13 mouse cellular contexts compared by ENCODE assay signal in the genomic region with DNA sequence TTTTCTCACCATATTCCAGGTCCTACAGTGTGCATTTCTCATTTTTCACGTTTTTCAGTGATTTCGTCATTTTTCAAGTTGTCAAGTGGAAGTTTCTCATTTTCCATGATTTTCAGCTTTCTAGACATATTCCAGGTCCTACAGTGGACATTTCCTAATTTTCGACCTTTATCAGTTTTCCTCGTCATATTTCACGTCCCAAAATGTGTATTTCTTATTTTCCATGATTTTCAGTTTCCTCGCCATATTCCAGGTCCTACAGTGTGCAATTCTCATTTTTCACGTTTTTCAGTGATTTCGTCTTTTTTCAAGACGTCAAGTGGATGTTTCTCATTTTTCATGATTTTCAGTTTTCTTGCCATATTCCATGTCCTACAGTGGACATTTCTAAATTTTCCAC. TPM values are rescaled to one million over a fixed set of nuclear protein-coding genes. Genes with fewer than 3 reads are reported as not detected.
DNase-seq lines count a peak whose midpoint lies in the region; ATAC-seq and TF ChIP-seq lines count a peak whose summit lies in the region.
"Not testable (repeated sequence)": the region's sequence is repeated elsewhere in the genome, so short reads cannot be mapped to it uniquely, and the experiment has no call there.
"Had no signal": no experiment of that assay in that cellular context is flagged by ENCODE, and none has a peak within 500 bp of the region (broad histone marks: within the 10 kb centered on the region; RNA-seq: fewer than 3 reads in every experiment).

No protein-coding gene starts in this region.

- H3K4me1 ChIP-seq in embryonic facial prominence, embryonic 11.5 days (ENCODE audit: control insufficient read depth, insufficient read depth, low read length); heart, embryonic 10.5 days; intestine, embryonic 14.5 days (replicated peaks; ENCODE audit: control insufficient read depth, insufficient read depth, low read length); lung, embryonic 14.5 days (ENCODE audit: insufficient read depth): not testable (repeated sequence)

- H3K9ac ChIP-seq in embryonic facial prominence, embryonic 11.5 days (replicated peaks; ENCODE audit: low read length); intestine, embryonic 14.5 days (ENCODE audit: low read length); lung, embryonic 14.5 days: not testable (repeated sequence)

- H3K9me3 ChIP-seq in embryonic facial prominence, embryonic 11.5 days (replicated peaks; ENCODE audit: control insufficient read depth, low read length); heart, embryonic 10.5 days; intestine, embryonic 14.5 days (ENCODE audit: control insufficient read depth, low read length); lung, embryonic 14.5 days (ENCODE audit: low read depth, low read length): not testable (repeated sequence)

- not testable (repeated sequence) for H3K4me2 ChIP-seq in embryonic facial prominence, embryonic 11.5 days (ENCODE audit: low read depth, low read length); intestine, embryonic 14.5 days (ENCODE audit: low read length); lung, embryonic 14.5 days

- not testable (repeated sequence) for ATAC-seq in embryonic facial prominence, embryonic 11.5 days (replicated peaks; ENCODE audit: insufficient number of reproducible peaks, low FRiP score, low TSS enrichment, low read depth); intestine, embryonic 14.5 days (replicated peaks; ENCODE audit: low FRiP score, low TSS enrichment, low read depth); lung, embryonic 14.5 days (ENCODE audit: insufficient read depth)

- not testable (repeated sequence) for H3K4me3 ChIP-seq in embryonic facial prominence, embryonic 11.5 days (ENCODE audit: low read depth, low read length); heart, embryonic 10.5 days; intestine, embryonic 14.5 days (ENCODE audit: low read depth, low read length); lung, embryonic 14.5 days (ENCODE audit: low read depth, low read length)

- not testable (repeated sequence) for TF ChIP-seq CTCF in brain, embryonic 14.5 days (IDR thresholded peaks at IDR 0.05; ENCODE audit: borderline replicate concordance, extremely low read depth, insufficient read depth, insufficient read length); lung, embryonic 14.5 days (IDR thresholded peaks at IDR 0.05; ENCODE audit: low read depth)

- DNase-seq in ES-CJ7 (ENCODE audit: low read depth, low spot score) = peak; percentile 50
- DNase-seq in brain, embryonic 14.5 days (ENCODE audit: low read depth) = peak; percentile 56
- peak; percentile 68 for DNase-seq in embryonic facial prominence, embryonic 11.5 days (ENCODE audit: low spot score)
- peak; percentile 89 for DNase-seq in heart, embryonic 10.5 days (ENCODE audit: low spot score)
- peak; percentile 57 for DNase-seq in intestine, embryonic 14.5 days (ENCODE audit: low spot score)
- DNase-seq in lung, embryonic 14.5 days = peak; percentile 69
- DNase-seq in neural tube, embryonic 10.5 days (ENCODE audit: extremely low spot score, low spot score) = peak; percentile 75
- peak; percentile 61 for DNase-seq in thymus, postnatal 0 days (ENCODE audit: low spot score)

- WGBS in embryonic facial prominence, embryonic 11.5 days = 73% methylated on average over 9 of the region's 9 CpGs
- WGBS in heart, embryonic 10.5 days = 64% methylated on average over 9 of the region's 9 CpGs
- WGBS in intestine, embryonic 14.5 days = 74% methylated on average over 9 of the region's 9 CpGs
- 68% methylated on average over 9 of the region's 9 CpGs for WGBS in lung, embryonic 14.5 days

- H3K27me3 ChIP-seq in embryonic facial prominence, embryonic 11.5 days (ENCODE audit: control insufficient read depth, insufficient read depth, low read length); heart, embryonic 10.5 days (ENCODE audit: insufficient read depth, poor library complexity, severe bottlenecking); intestine, embryonic 14.5 days (replicated peaks; ENCODE audit: control insufficient read depth, insufficient read depth, low read length); lung, embryonic 14.5 days (ENCODE audit: insufficient read depth, low read length): not testable (repeated sequence)

- H3K36me3 ChIP-seq in embryonic facial prominence, embryonic 11.5 days (replicated peaks; ENCODE audit: control insufficient read depth, insufficient read depth, low read depth, low read length); heart, embryonic 10.5 days; intestine, embryonic 14.5 days (ENCODE audit: control insufficient read depth, insufficient read depth, low read length); lung, embryonic 14.5 days (ENCODE audit: insufficient read depth): not testable (repeated sequence)

- H3K27ac ChIP-seq in embryonic facial prominence, embryonic 11.5 days (replicated peaks; ENCODE audit: low read depth, low read length); heart, embryonic 10.5 days; intestine, embryonic 14.5 days (ENCODE audit: low read depth); lung, embryonic 14.5 days (ENCODE audit: low read depth): not testable (repeated sequence)

- TF ChIP-seq POLR2A in brain, embryonic 14.5 days (IDR thresholded peaks at IDR 0.05; ENCODE audit: borderline replicate concordance, extremely low read depth, insufficient read depth, insufficient read length, poor library complexity, severe bottlenecking) = not testable (repeated sequence)

RNA-seq across cellular contexts. Expression of a gene that starts 2.0 kb away (rescaled TPM):
- polyA plus RNA-seq in brain, embryonic 14.5 days (2012; rRNA removed) = not detected in 2 replicates
- polyA plus RNA-seq in embryonic facial prominence, embryonic 11.5 days (2014; fragmentation: Nextera tagmentation; extraction: Ambion mirVana) = not detected in 2 replicates
- not detected in 2 replicates for polyA plus RNA-seq in heart, embryonic 10.5 days (2016; fragmentation: Nextera tagmentation; extraction: Ambion mirVana)
- polyA plus RNA-seq in intestine, embryonic 14.5 days (2014; fragmentation: Nextera tagmentation; extraction: Ambion mirVana) = not detected in 2 replicates
- 0.29 TPM in 1 of 2 replicates, not detected in the other for polyA plus RNA-seq in lung, embryonic 14.5 days (2014; fragmentation: Nextera tagmentation; extraction: Ambion mirVana)
- polyA plus RNA-seq in thymus, postnatal 0 days (2015; fragmentation: Nextera tagmentation; extraction: Ambion mirVana) = not detected in 2 replicates
- polyA plus RNA-seq: adrenal gland, adult 2 months; cortical plate, adult 2 months; frontal cortex, adult 2 months; liver, embryonic 15.5 days had no signal

RNA-seq across cellular contexts. Expression of a gene that starts 3.9 kb away (rescaled TPM):
- polyA plus RNA-seq in brain, embryonic 14.5 days (2012; rRNA removed) = 1.1 and 7.3 TPM in 2 replicates
- not detected in 2 replicates for polyA plus RNA-seq in embryonic facial prominence, embryonic 11.5 days (2014; fragmentation: Nextera tagmentation; extraction: Ambion mirVana)
- polyA plus RNA-seq in heart, embryonic 10.5 days (2016; fragmentation: Nextera tagmentation; extraction: Ambion mirVana) = not detected in 2 replicates
- polyA plus RNA-seq in intestine, embryonic 14.5 days (2014; fragmentation: Nextera tagmentation; extraction: Ambion mirVana) = 0.32 and 0.81 TPM in 2 replicates
- polyA plus RNA-seq in lung, embryonic 14.5 days (2014; fragmentation: Nextera tagmentation; extraction: Ambion mirVana) = 0.38 TPM in 1 of 2 replicates, not detected in the other
- polyA plus RNA-seq in thymus, postnatal 0 days (2015; fragmentation: Nextera tagmentation; extraction: Ambion mirVana) = 0.52 TPM in 1 of 2 replicates, not detected in the other
- polyA plus RNA-seq: adrenal gland, adult 2 months; liver, embryonic 15.5 days; neural tube, embryonic 13.5 days had no signal

RNA-seq across cellular contexts. Expression of a gene that starts 7.2 kb away (rescaled TPM):
- not detected in 2 replicates for polyA plus RNA-seq in brain, embryonic 14.5 days (2012; rRNA removed)
- not detected in 2 replicates for polyA plus RNA-seq in embryonic facial prominence, embryonic 11.5 days (2014; fragmentation: Nextera tagmentation; extraction: Ambion mirVana)
- not detected in 2 replicates for polyA plus RNA-seq in heart, embryonic 10.5 days (2016; fragmentation: Nextera tagmentation; extraction: Ambion mirVana)
- polyA plus RNA-seq in intestine, embryonic 14.5 days (2014; fragmentation: Nextera tagmentation; extraction: Ambion mirVana) = not detected in 2 replicates
- polyA plus RNA-seq in lung, embryonic 14.5 days (2014; fragmentation: Nextera tagmentation; extraction: Ambion mirVana) = not detected in 2 replicates
- not detected in 2 replicates for polyA plus RNA-seq in thymus, postnatal 0 days (2015; fragmentation: Nextera tagmentation; extraction: Ambion mirVana)
- polyA plus RNA-seq: adrenal gland, adult 2 months; cortical plate, adult 2 months; frontal cortex, adult 2 months; liver, embryonic 15.5 days; neural tube, embryonic 13.5 days had no signal

RNA-seq across cellular contexts. Expression of a gene that starts 9.5 kb away (rescaled TPM):
- not detected in 2 replicates for polyA plus RNA-seq in brain, embryonic 14.5 days (2012; rRNA removed)
- polyA plus RNA-seq in embryonic facial prominence, embryonic 11.5 days (2014; fragmentation: Nextera tagmentation; extraction: Ambion mirVana) = not detected in 2 replicates
- not detected in 2 replicates for polyA plus RNA-seq in heart, embryonic 10.5 days (2016; fragmentation: Nextera tagmentation; extraction: Ambion mirVana)
- not detected in 2 replicates for polyA plus RNA-seq in intestine, embryonic 14.5 days (2014; fragmentation: Nextera tagmentation; extraction: Ambion mirVana)
- not detected in 2 replicates for polyA plus RNA-seq in lung, embryonic 14.5 days (2014; fragmentation: Nextera tagmentation; extraction: Ambion mirVana)
- not detected in 2 replicates for polyA plus RNA-seq in thymus, postnatal 0 days (2015; fragmentation: Nextera tagmentation; extraction: Ambion mirVana)
- polyA plus RNA-seq: adrenal gland, adult 2 months; cortical plate, adult 2 months; frontal cortex, adult 2 months; liver, embryonic 15.5 days; neural tube, embryonic 13.5 days had no signal

RNA-seq across cellular contexts. Expression of a gene that starts 10.0 kb away (rescaled TPM):
- polyA plus RNA-seq in brain, embryonic 14.5 days (2012; rRNA removed) = 0.72 and 3.2 TPM in 2 replicates
- polyA plus RNA-seq in embryonic facial prominence, embryonic 11.5 days (2014; fragmentation: Nextera tagmentation; extraction: Ambion mirVana) = not detected in 2 replicates
- not detected in 2 replicates for polyA plus RNA-seq in heart, embryonic 10.5 days (2016; fragmentation: Nextera tagmentation; extraction: Ambion mirVana)
- polyA plus RNA-seq in intestine, embryonic 14.5 days (2014; fragmentation: Nextera tagmentation; extraction: Ambion mirVana) = not detected in 2 replicates
- not detected in 2 replicates for polyA plus RNA-seq in lung, embryonic 14.5 days (2014; fragmentation: Nextera tagmentation; extraction: Ambion mirVana)
- polyA plus RNA-seq in thymus, postnatal 0 days (2015; fragmentation: Nextera tagmentation; extraction: Ambion mirVana) = 0.21 TPM in 1 of 2 replicates, not detected in the other
- polyA plus RNA-seq: adrenal gland, adult 2 months; cortical plate, adult 2 months; frontal cortex, adult 2 months; liver, embryonic 15.5 days had no signal
